Mouse (Mus musculus): ENCODE results near the gene Clcn1.

DNA sequence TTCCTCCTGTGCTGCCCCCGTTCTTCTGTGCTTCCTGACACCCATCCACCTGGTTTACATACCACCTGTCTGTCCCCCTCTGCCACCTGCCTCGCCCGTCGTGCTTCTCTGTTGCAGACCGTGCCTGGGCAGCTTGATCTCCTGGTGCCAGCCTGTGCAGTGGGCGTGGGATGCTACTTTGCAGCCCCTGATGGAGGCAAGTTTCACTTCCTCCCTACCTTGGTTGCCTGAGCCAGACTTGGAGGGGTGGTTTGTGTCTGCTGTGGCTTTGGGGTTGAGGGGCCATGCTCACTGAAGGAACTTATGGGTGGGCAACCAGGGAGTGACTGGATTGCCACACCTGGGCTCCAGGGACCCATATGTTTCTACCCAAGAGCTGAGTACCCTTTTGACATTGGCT lies 6.8 kb downstream of the Clcn1 start:
- no peak for TF ChIP-seq POLR2A (IDR thresholded peaks at IDR 0.05; ENCODE audit: borderline replicate concordance, extremely low read depth, insufficient read depth, insufficient read length, poor library complexity, severe bottlenecking)
- no peak for TF ChIP-seq CTCF (IDR thresholded peaks at IDR 0.05; ENCODE audit: borderline replicate concordance, extremely low read depth, insufficient read depth, insufficient read length)
